In genomic region chr9:3334962-3335767, GRCm38 (mm10) we compare ENCODE assay signal across 8 mouse cellular contexts. TPM values are rescaled to one million over a fixed set of nuclear protein-coding genes. Genes with fewer than 3 reads are reported as not detected.
DNase-seq lines count a peak whose midpoint lies in the region; ATAC-seq lines count a peak whose summit lies in the region.

Gene Alkbh8 (plus strand): TSS chr9:3335140.

- peak within 1 kb of the TSS; percentile 90 for H3K9ac ChIP-seq in heart, embryonic 13.5 days
- peak within 1 kb of the TSS; percentile 80 for H3K9ac ChIP-seq in liver, embryonic 12.5 days
- H3K9ac ChIP-seq in stomach, embryonic 15.5 days, result peak within 1 kb of the TSS; percentile 52

- H3K4me3 ChIP-seq in heart, embryonic 13.5 days, result peak within 1 kb of the TSS; percentile 90
- peak within 1 kb of the TSS; percentile 74 for H3K4me3 ChIP-seq in liver, embryonic 12.5 days
- peak within 1 kb of the TSS; percentile 71 for H3K4me3 ChIP-seq in stomach, embryonic 15.5 days (replicated peaks)

- no peaks in the 10 kb centered on the region for H3K27me3 ChIP-seq in heart, embryonic 13.5 days (replicated peaks)
- no peaks in the 10 kb centered on the region for H3K27me3 ChIP-seq in liver, embryonic 12.5 days (replicated peaks)
- no peaks in the 10 kb centered on the region for H3K27me3 ChIP-seq in stomach, embryonic 15.5 days (replicated peaks)

- peak within 1 kb of the TSS; percentile 74 for H3K27ac ChIP-seq in heart, embryonic 13.5 days (replicated peaks)
- peak within 1 kb of the TSS; percentile 92 for H3K27ac ChIP-seq in liver, embryonic 12.5 days
- H3K27ac ChIP-seq in stomach, embryonic 15.5 days, result peak within 1 kb of the TSS; percentile 59; the same call in 1 of the 2 replicates

- ATAC-seq in heart, embryonic 13.5 days (ENCODE audit: extremely low read depth, insufficient number of reproducible peaks, low FRiP score, low TSS enrichment), result peak; percentile 80
- peak; percentile 89 for ATAC-seq in liver, embryonic 12.5 days
- ATAC-seq in stomach, embryonic 15.5 days (ENCODE audit: insufficient read depth, low FRiP score, low read depth), result peak; percentile 95

- peaks cover 10% of the 10 kb centered on the region for H3K4me1 ChIP-seq in heart, embryonic 13.5 days
- peaks cover 52% of the 10 kb centered on the region for H3K4me1 ChIP-seq in liver, embryonic 12.5 days
- H3K4me1 ChIP-seq in stomach, embryonic 15.5 days, result no peaks in the 10 kb centered on the region

- peak within 1 kb of the TSS; percentile 76 for H3K4me2 ChIP-seq in heart, embryonic 13.5 days
- peak within 1 kb of the TSS; percentile 65 for H3K4me2 ChIP-seq in liver, embryonic 12.5 days
- peak within 1 kb of the TSS; percentile 52 for H3K4me2 ChIP-seq in stomach, embryonic 15.5 days

- H3K36me3 ChIP-seq in heart, embryonic 13.5 days, result peaks cover 17% of the 10 kb centered on the region
- peaks cover 26% of the 10 kb centered on the region for H3K36me3 ChIP-seq in liver, embryonic 12.5 days
- H3K36me3 ChIP-seq in stomach, embryonic 15.5 days, result peaks cover 7% of the 10 kb centered on the region

- DNase-seq in CD4-positive helper T cell, adult 2 months (ENCODE audit: low read depth, low spot score), result peak; percentile 81
- peak; percentile 83 for DNase-seq in brain, embryonic 18.5 days (ENCODE audit: low read depth, low spot score)
- peak; percentile 28 for DNase-seq in fat pad, adult 2 months (ENCODE audit: extremely low read depth, low read depth, low spot score)
- peak; percentile 84 for DNase-seq in kidney, postnatal 10 days
- peak; percentile 67 to 70 for DNase-seq in natural killer cell, adult 2 months (ENCODE audit: low spot score in 2 of 2)

- no peaks in the 10 kb centered on the region for H3K9me3 ChIP-seq in heart, embryonic 13.5 days
- H3K9me3 ChIP-seq in liver, embryonic 12.5 days (replicated peaks), result no peaks in the 10 kb centered on the region
- H3K9me3 ChIP-seq in stomach, embryonic 15.5 days, result no peaks in the 10 kb centered on the region

- 5% methylated on average over 20 of the region's 20 CpGs for WGBS in heart, embryonic 13.5 days
- under 1% methylated on average over 20 of the region's 20 CpGs for WGBS in liver, embryonic 12.5 days (ENCODE audit: insufficient replicate concordance)
- WGBS in stomach, embryonic 15.5 days, result 4% methylated on average over 20 of the region's 20 CpGs

RNA-seq across cellular contexts. Expression of gene Alkbh8, which starts in this region (rescaled TPM):
- polyA plus RNA-seq in heart, embryonic 13.5 days (2015; fragmentation: Nextera tagmentation; extraction: Ambion mirVana), result 14.3 and 15.9 TPM in 2 replicates
- polyA plus RNA-seq in liver, embryonic 12.5 days (2016; fragmentation: Nextera tagmentation; extraction: Ambion mirVana), result 31.0 and 33.4 TPM in 2 replicates
- 24.4 and 26.2 TPM in 2 replicates for polyA plus RNA-seq in stomach, embryonic 15.5 days (2015; fragmentation: Nextera tagmentation; extraction: Ambion mirVana)

Comparison
In these comparisons a context has a peak if more than half of its experiments do, and no peak if none do; other contexts are left out.
1. Peak in every context shown above with its lines: DNase-seq, ATAC-seq, H3K4me3 ChIP-seq and H3K27ac ChIP-seq.
2. DNase-seq: peak in every context shown above with its lines; median percentile 84 in kidney, postnatal 10 days; 83 in brain, embryonic 18.5 days; 81 in CD4-positive helper T cell, adult 2 months; 68 in natural killer cell, adult 2 months; 28 in fat pad, adult 2 months.